Mouse (Mus musculus) granulocyte monocyte progenitor cell, adult 5-6 weeks (primary cell): ENCODE measurements around the gene Cmah. TPM values are rescaled to one million over a fixed set of nuclear protein-coding genes. Genes with fewer than 3 reads are reported as not detected.

Experiments
- total RNA-seq, 2 experiments: library from RNA; stranded (forward) in 1 of 2; stranded (reverse) in 1 of 2; fragments of 200-712, 200-1000 nt in 1 of 2; fragments of >200 nt in 1 of 2; fragmentation: Nextera tagmentation in 1 of 2; gene quantifications; 2 replicates each; pipeline ENCODE4 v1.2.3; 2014 to 2017

Cmah gene
- total RNA-seq, 2 experiments from 2014 or later, result 0.95 to 1.5 TPM

Other genes with a start within 250 kb of the Cmah start
- 3.6 and 4.5 TPM in 2 replicates for gene Carmil1, start 46.6 kb upstream of the Cmah start, total RNA-seq (2014; fragmentation: Nextera tagmentation)
- gene Carmil1, start 46.6 kb upstream of the Cmah start, total RNA-seq (2017), result 1.5 and 11.0 TPM in 2 replicates